Mouse (Mus musculus) c-Kit-positive CD71-negative TER-119-negative erythroid progenitor cells, embryonic 14.5 days (primary cell): ENCODE data around the gene Ddx18.
A peak's percentile ranks its signal among the peaks of the same experiment; 100 is the strongest.

Experiments
- DNase-seq: peaks from one replicate; pipeline ENCODE4 v3.0.0-alpha.2; 2013; ENCODE audit warnings: low read depth

Gene Ddx18

DNA sequence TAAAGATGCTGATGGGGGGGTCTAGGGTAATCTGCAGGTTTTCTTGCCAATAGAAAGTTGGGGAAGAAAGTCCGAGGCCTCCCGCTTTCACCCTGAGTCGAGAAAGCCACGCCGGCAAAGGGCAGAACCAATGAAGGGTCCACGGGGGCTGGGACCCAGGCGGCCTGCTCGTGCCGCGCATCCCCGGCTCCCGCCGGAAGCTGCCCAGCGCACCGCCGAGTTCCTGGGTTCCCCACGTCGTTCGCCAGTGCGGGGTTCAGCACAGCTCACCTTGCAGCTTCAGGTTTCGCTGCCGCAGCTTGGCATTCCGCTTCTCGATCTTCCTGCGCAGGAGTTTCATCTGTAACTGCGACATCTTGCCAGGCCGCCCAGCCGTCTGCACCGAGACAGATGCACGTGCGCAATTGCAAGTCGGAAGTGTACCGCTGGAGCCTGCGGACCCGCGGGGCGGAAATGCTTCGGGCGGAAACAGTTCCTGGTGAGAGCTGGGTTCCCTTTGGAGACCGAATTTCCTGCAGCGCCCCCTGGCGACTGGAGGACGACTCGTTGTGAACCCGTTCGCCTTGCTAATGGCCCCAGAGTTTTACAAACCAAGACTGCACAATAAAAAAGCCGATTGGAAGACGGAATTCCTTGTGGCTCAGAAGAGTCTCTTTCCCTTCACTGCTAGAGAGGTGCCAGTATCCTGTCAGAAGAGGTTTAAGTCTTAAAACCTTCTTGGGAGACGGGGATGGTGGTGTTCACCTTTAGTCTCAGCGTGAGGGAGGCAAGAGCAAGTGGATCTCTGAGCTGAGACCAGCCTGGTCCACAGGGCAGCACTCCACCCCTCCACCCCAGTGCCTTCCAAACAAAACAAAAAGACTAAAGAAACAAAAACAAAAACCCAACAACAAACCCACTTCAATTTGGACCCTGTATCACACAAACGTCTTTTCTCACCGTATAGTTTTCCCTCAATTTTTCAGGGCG is at the start of gene Ddx18:
Ddx18 (minus strand) TSS at position 469 of the 969 bp plus-strand sequence.
- peak; percentile 95 for DNase-seq

- DNase-seq, result no peak
These were observed 40.2 kb upstream of the Ddx18 start for GRCm38 (mm10) chr1:121608000-121608399.

GRCm38 (mm10) chr1:121605118-121605517 is 37.3 kb upstream of the Ddx18 start:
- DNase-seq, result no peak

DNA sequence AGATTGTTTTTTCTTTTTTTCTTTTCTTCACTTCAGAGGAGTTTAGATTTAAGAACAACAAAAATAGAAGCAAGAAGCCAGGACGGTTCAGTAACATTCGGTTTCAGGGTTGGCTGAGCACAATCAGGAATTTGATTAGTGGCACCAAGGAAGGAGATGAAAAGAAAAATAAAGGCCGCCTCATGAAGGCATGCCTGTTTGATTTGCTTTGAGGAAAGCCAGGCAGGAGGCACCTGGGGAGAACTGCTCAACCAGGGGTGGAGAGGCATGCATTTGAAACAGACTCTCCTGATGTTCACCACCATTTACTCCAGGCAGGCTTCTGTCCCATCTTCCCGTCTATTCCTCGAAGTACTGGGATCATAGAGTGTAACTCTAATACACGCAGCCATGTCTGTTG is 34.1 kb upstream of the Ddx18 start:
- DNase-seq, result no peak

DNA sequence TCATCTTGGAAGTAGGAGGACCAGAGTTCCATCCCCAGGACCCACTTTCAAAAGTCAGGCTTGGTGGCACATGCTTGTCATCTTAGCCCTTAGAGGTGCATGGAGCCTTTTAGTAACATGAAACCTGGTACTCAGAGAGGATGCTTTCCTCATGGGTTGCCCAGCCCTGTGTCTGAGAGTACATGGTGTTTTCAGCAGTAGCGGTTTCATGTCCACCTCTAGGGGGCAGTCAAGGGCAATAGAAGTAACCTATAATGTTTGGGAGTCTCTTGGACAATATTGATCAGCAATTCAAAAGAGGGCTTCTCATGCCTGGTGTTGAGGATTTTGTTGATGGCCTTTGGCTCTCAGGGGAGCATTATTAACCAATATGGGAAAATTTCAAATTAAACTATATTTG is 33.3 kb upstream of the Ddx18 start:
- peak; percentile 18 for DNase-seq

DNA sequence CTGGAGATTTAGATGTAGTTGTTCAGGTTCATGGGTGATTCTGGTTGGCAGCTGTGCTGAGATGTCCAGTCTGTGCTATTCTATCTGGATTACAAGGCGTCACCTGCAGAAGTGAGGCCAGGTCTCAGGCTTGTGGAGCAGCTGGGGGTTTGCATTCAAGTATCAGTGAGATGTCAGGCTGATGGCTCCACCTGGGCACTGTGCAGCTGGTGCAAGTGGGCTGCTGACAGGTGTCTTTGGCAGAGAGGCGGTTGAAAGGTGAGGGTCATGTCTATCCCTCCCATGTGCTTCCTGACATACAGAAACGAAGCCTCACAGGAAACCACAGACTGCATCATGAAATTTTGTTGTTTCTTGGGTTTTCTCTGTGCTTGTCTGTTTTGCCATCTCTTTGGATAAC is 30.6 kb upstream of the Ddx18 start:
- DNase-seq, result no peak

DNA sequence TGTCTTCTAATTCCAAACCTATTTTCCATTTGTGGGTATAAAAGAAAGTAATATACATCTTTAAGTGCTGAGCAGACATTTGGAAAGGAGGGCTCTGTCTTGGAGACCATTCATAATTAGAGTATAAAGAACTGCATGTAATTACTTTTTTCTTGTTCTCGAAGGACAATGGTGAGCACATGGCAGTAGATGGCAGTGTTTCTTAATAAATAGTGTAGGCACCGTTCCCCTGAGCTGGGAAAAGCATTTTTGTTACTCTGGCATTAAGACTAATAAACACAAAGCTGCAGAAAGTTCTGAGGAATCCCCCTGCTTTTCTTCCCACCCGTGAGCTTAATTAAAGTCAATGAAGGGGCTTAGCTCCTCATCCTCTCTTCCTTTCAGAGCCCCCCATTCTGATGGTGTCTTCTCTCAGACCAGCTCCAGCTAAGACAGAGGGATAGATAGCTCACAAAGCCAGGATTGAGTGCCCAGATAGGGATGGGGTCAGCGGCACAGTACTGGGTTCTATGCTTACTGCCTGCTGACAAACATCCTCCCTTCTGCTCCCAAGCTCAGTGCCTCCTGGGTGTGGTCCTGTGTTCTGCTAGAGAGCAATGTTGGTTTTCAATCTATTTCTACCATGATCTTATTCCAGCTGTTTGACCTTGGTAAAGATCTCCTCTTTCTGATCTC is 29.3 kb upstream of the Ddx18 start:
- no peak for DNase-seq

DNA sequence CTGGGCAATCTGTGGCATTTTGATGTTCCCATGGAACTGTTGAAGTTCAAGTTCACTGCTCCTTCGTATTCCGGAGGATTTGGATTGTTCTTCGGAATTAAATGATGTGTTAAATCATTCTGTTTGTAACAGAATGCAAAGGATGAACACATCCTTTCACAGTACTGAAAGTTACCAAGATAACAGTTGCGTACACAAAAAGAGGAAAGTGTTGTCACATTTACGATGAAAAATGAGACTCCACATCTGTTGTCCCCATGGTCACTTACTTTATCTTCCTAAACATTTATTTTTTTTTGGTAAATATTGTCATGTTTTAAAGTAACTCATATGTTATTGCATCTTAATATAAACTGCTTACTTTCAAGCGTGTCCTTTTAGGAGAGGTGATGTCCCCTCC is 17.0 kb upstream of the Ddx18 start:
- DNase-seq, result no peak

DNA sequence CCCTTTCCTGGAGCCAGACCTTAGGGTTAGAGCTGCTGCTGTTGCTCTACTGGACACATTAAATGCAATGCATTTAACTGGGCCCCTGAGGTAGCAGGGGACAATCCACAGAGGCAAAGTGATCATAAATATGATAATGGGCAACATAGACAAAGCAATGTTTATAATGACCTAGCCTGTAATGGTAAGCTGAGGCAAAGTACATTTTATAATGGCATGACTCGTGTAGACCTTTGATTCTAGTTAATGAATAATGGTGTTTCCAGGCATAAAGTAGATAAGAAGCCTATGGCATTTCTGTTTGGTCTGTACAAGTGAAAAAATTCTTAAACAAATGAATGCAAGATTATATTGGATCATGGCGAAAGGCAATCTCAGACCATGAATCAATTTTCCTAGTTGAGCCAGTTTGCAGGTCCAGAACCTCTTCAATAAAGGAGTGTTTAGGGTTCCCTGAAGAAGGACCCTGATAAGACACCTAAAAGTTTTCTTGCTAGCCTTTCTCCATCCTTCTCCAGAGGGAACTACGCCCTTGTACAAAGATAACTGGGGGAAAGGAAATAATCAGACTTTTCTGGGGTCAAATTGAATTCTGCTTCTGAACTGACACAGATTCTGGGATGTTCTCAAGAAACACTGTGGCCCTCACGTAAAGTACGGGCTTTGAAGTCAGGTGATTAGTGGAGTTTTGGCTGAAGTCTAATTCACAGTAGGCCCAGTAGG is 13.5 kb upstream of the Ddx18 start:
- DNase-seq, result no peak

DNA sequence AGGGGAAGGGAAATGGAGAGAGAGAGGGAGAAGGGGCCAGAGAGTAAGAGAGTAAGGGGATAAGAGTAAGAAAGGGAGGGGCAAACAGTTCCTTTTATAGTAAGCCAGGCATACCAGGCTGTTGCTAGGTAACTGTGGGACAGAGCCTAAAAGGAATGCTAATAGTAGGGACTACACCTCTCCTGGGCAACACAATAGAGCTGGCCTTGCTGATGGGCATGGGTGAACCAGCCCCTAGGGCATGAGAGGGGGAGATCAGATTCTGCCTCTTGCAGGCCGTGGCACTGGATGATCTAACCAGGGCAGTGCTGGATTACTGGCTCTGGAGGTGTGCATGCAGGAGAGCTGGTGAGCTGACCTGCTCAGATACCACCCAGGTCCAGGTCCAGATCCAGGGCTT is 9.7 kb upstream of the Ddx18 start:
- no peak for DNase-seq

DNA sequence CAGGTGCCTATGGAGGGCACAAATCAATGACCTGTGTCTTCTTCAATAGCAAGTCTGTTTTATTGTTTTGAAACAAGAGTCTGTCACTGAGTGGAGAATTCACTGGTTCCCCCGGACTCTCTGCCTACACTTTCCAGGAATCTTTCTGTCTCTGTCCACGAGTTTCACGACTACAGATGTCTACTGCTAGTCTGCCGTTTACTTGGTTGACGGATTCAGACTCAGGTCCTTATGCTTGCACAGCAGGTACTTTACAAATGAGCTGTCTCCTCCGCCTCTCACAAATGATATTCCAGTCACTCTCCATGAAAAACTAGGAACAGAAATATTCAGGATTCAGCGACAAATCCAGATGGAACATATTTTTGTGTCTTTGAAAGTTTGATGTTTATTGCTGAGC is 2.7 kb upstream of the Ddx18 start:
- DNase-seq, result no peak

DNA sequence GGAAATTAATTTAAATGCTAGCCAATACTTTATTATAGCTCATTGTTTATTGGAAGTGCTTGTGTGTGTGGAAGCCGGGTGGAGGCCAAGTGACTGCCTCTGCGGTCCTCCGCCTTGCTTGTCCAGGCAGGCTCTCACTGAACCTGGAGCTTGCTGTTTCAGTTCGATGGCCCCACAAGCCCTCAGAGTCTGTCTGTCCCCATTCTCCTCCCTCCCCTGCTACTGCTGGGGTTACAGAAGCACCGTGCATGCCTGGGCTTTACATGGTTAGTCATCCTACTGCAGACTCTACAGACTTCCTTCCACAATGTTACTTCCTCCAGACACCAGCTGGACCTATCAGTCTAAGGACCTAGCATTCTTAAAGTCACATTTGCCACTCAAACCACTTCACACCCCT is 9.9 kb downstream of the Ddx18 start:
- DNase-seq, result no peak

DNA sequence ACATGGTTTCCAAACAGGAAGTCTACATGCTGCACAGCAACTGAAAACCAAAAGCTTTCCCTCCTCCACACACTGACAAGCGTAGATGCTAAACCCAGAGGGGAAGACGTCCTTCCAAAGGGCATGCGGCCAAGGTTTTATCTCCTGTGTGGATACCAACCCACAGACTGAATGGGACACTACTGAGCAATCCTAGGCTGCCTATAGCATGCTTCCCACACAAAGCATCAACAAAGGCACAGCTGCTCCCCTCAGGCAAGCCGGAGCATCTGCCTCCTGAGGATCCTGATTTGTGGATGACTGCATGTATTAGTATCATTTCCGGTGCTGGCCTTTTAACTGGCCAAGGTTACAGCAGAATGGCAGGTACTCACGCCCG is 16.3 kb downstream of the Ddx18 start:
- DNase-seq, result no peak

GRCm38 (mm10) chr1:121550801-121551456 is 16.9 kb downstream of the Ddx18 start:
- no peak for DNase-seq

- DNase-seq, result no peak
These were observed 18.3 kb downstream of the Ddx18 start for GRCm38 (mm10) chr1:121549456-121549855.

- no peak for DNase-seq
These were observed 19.1 kb downstream of the Ddx18 start for GRCm38 (mm10) chr1:121548667-121549066.

DNA sequence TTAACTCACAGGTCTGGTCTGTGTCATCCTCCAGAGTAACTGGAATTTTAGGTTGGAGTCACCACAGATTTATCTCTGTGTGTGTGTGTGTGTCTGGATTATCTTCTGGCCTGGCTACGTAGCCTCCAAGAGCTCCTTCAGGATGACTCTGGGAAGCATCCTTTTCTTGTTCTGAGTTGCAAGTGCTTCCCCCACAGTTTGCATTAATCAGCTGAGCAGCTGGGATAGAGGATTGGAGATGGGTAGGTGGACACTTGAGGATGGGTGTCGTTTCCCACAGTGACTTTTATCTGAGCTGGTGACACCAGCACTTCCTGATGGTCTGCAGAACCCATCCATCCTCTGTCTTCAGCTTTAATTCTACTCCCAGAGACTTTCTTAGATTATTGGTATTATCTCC is 20.9 kb downstream of the Ddx18 start:
- no peak for DNase-seq

- DNase-seq, result no peak
These were observed 27.4 kb downstream of the Ddx18 start for GRCm38 (mm10) chr1:121540361-121540760.

DNA sequence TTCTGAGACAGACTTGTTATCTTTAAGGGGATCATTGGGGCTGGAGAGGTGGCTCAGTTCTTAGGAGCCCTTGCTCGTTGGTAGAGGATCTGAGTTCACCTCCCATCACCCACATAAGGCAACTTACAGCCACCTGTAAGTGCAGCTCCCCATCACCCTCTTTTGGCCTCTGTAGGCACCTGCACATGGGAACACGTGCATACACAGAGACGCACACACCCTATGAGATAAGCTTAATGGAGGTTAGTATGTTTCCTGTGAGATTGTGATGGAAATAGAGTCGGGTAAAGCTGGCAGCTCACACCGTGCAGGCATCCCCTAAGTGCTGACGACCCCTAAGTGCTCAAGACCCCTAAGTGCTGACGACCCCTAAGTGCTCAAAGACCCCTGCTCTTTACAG is 36.4 kb downstream of the Ddx18 start:
- DNase-seq, result no peak

- no peak for DNase-seq
These were observed 38.5 kb downstream of the Ddx18 start for GRCm38 (mm10) chr1:121529286-121529685.

DNA sequence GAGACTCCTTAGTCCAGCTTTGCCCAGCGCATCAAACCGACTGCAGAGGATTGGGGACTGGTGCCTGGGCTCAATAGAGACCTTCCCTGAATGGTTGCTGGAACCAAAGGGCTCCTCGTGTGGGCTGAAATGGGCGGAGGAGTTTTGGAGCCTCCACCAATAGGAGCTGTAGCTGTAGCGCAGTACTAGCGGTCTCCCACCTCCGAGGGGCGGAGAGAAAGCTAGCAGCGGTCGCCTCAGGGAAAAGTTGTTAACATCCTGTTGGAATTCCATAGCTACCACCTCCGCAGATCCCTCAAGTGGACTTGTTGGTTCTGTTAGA is 39.4 kb downstream of the Ddx18 start, which contains the start of gene Htr5b:
Htr5b (minus strand) TSS at position 67 of the 322 bp plus-strand sequence.
- no peak for DNase-seq
